Mouse (Mus musculus): ENCODE data around the gene Ctxn2. TPM values are rescaled to one million over a fixed set of nuclear protein-coding genes. Genes with fewer than 3 reads are reported as not detected.

The Ctxn2 gene
- polyA plus RNA-seq, 1 experiment from 2014 or later = not detected

GRCm38 (mm10) chr2:125126792-125127191 is 9.7 kb upstream of the Ctxn2 start:
- 83% methylated on average over 3 of the region's 3 CpGs for WGBS

GRCm38 (mm10) chr2:125134113-125134512 is 2.4 kb upstream of the Ctxn2 start:
- 38% methylated on average over 4 of the region's 4 CpGs for WGBS
- no peak overlapping the region for H3K9ac ChIP-seq
- no peaks in the 10 kb centered on the region for H3K9me3 ChIP-seq (replicated peaks)
- H3K4me2 ChIP-seq (replicated peaks) = no peak overlapping the region
- no peak overlapping the region for H3K27ac ChIP-seq (replicated peaks)
- no peak for ATAC-seq (ENCODE audit: insufficient number of reproducible peaks, low FRiP score, low TSS enrichment, low read depth)
- H3K36me3 ChIP-seq = no peaks in the 10 kb centered on the region
- peaks cover 9% of the 10 kb centered on the region for H3K4me1 ChIP-seq
- H3K27me3 ChIP-seq = no peaks in the 10 kb centered on the region
- no peak overlapping the region for H3K4me3 ChIP-seq (replicated peaks)

More at GRCm38 (mm10) chr2:125126792-125127191, 9.7 kb upstream of the Ctxn2 start:
- Histone ChIP-seq H3K36me3 (no peaks in the 10 kb centered on the region), H3K9me3 (replicated peaks) (no peaks in the 10 kb centered on the region), H3K9ac (no peak overlapping the region), H3K4me1 (no peaks in the 10 kb centered on the region), H3K27ac (replicated peaks) (no peak overlapping the region), H3K4me3 (replicated peaks) (no peak overlapping the region), H3K27me3 (no peaks in the 10 kb centered on the region), H3K4me2 (replicated peaks) (no peak overlapping the region)
- no peak for ATAC-seq (ENCODE audit: insufficient number of reproducible peaks, low FRiP score, low TSS enrichment, low read depth)

GRCm38 (mm10) chr2:125136846-125137245 is 354 bp downstream of the Ctxn2 start:
- peak overlapping the region; percentile 34; the same call in 1 of the 2 replicates for H3K4me3 ChIP-seq (replicated peaks)

GRCm38 (mm10) chr2:125142336-125142735 is 5.8 kb downstream of the Ctxn2 start:
- H3K9ac ChIP-seq = no peak overlapping the region
- no peak overlapping the region for H3K27ac ChIP-seq (replicated peaks)
- H3K4me3 ChIP-seq (replicated peaks) = no peak overlapping the region
- H3K4me2 ChIP-seq (replicated peaks) = no peak overlapping the region
- H3K27me3 ChIP-seq = peaks cover 4% of the 10 kb centered on the region; the same call in 1 of the 2 replicates
- H3K9me3 ChIP-seq (replicated peaks) = no peaks in the 10 kb centered on the region
- no peaks in the 10 kb centered on the region for H3K4me1 ChIP-seq
- no peaks in the 10 kb centered on the region for H3K36me3 ChIP-seq
- ATAC-seq (ENCODE audit: insufficient number of reproducible peaks, low FRiP score, low TSS enrichment, low read depth) = no peak

More at GRCm38 (mm10) chr2:125136846-125137245, 354 bp downstream of the Ctxn2 start:
- H3K36me3 ChIP-seq = no peaks in the 10 kb centered on the region
- H3K27me3 ChIP-seq = peaks cover 4% of the 10 kb centered on the region; the same call in 1 of the 2 replicates
- WGBS = 26% methylated on average over 7 of the region's 7 CpGs
- ATAC-seq (ENCODE audit: insufficient number of reproducible peaks, low FRiP score, low TSS enrichment, low read depth) = no peak
- no peak overlapping the region for H3K9ac ChIP-seq
- peak overlapping the region; percentile 61 for H3K4me2 ChIP-seq (replicated peaks)
- no peaks in the 10 kb centered on the region for H3K9me3 ChIP-seq (replicated peaks)
- peaks cover 9% of the 10 kb centered on the region for H3K4me1 ChIP-seq
- H3K27ac ChIP-seq (replicated peaks) = no peak overlapping the region

- Histone ChIP-seq H3K9ac (no peak within 1 kb of the TSS), H3K4me3 (replicated peaks) (no peak within 1 kb of the TSS), H3K9me3 (replicated peaks) (no peaks in the 10 kb centered on the region), H3K27me3 (no peaks in the 10 kb centered on the region), H3K36me3 (no peaks in the 10 kb centered on the region), H3K4me1 (no peaks in the 10 kb centered on the region), H3K4me2 (replicated peaks) (no peak within 1 kb of the TSS), H3K27ac (replicated peaks) (no peak within 1 kb of the TSS)
- WGBS = 76% methylated on average over 6 of the region's 6 CpGs
- ATAC-seq (ENCODE audit: insufficient number of reproducible peaks, low FRiP score, low TSS enrichment, low read depth) = no peak
These were observed 15.9 kb downstream of the Ctxn2 start, which contains the start of gene Slc12a1 for GRCm38 (mm10) chr2:125152388-125152787. Slc12a1 (plus strand) TSS chr2:125152505.

GRCm38 (mm10) chr2:125154294-125154693 is 17.8 kb downstream of the Ctxn2 start:
- WGBS = 73% methylated on average over 9 of the region's 9 CpGs
- Histone ChIP-seq H3K4me2 (replicated peaks) (no peak overlapping the region), H3K9ac (no peak overlapping the region), H3K27me3 (no peaks in the 10 kb centered on the region), H3K36me3 (no peaks in the 10 kb centered on the region), H3K27ac (replicated peaks) (no peak overlapping the region), H3K4me1 (no peaks in the 10 kb centered on the region), H3K4me3 (replicated peaks) (no peak overlapping the region), H3K9me3 (replicated peaks) (no peaks in the 10 kb centered on the region)
- no peak for ATAC-seq (ENCODE audit: insufficient number of reproducible peaks, low FRiP score, low TSS enrichment, low read depth)

GRCm38 (mm10) chr2:125155504-125155903 is 19.0 kb downstream of the Ctxn2 start:
- no peak overlapping the region for H3K27ac ChIP-seq (replicated peaks)
- H3K4me1 ChIP-seq = no peaks in the 10 kb centered on the region
- H3K4me3 ChIP-seq (replicated peaks) = no peak overlapping the region
- WGBS = 9% methylated on average over 2 of the region's 2 CpGs
- no peak overlapping the region for H3K9ac ChIP-seq
- H3K4me2 ChIP-seq (replicated peaks) = no peak overlapping the region
- ATAC-seq (ENCODE audit: insufficient number of reproducible peaks, low FRiP score, low TSS enrichment, low read depth) = no peak
- H3K36me3 ChIP-seq = no peaks in the 10 kb centered on the region
- H3K27me3 ChIP-seq = no peaks in the 10 kb centered on the region
- H3K9me3 ChIP-seq (replicated peaks) = no peaks in the 10 kb centered on the region

GRCm38 (mm10) chr2:125162012-125162470 is 25.5 kb downstream of the Ctxn2 start:
- no peak overlapping the region for H3K27ac ChIP-seq (replicated peaks)
- WGBS = 68% methylated on average over 4 of the region's 4 CpGs
- H3K4me2 ChIP-seq (replicated peaks) = no peak overlapping the region
- no peak for ATAC-seq (ENCODE audit: insufficient number of reproducible peaks, low FRiP score, low TSS enrichment, low read depth)
- no peaks in the 10 kb centered on the region for H3K4me1 ChIP-seq
- H3K4me3 ChIP-seq (replicated peaks) = no peak overlapping the region
- H3K9ac ChIP-seq = no peak overlapping the region
- no peaks in the 10 kb centered on the region for H3K9me3 ChIP-seq (replicated peaks)
- no peaks in the 10 kb centered on the region for H3K27me3 ChIP-seq
- H3K36me3 ChIP-seq = no peaks in the 10 kb centered on the region

- Histone ChIP-seq H3K27me3 (no peaks in the 10 kb centered on the region), H3K27ac (replicated peaks) (no peak overlapping the region), H3K36me3 (no peaks in the 10 kb centered on the region), H3K9me3 (replicated peaks) (no peaks in the 10 kb centered on the region), H3K4me3 (replicated peaks) (no peak overlapping the region), H3K4me1 (no peaks in the 10 kb centered on the region), H3K9ac (no peak overlapping the region), H3K4me2 (replicated peaks) (no peak overlapping the region)
- ATAC-seq (ENCODE audit: insufficient number of reproducible peaks, low FRiP score, low TSS enrichment, low read depth) = no peak
- WGBS = 74% methylated on average over 7 of the region's 7 CpGs
These were observed 41.8 kb downstream of the Ctxn2 start for GRCm38 (mm10) chr2:125178225-125178798.

GRCm38 (mm10) chr2:125187904-125188303 is 51.4 kb downstream of the Ctxn2 start:
- no peak for ATAC-seq (ENCODE audit: insufficient number of reproducible peaks, low FRiP score, low TSS enrichment, low read depth)
- no peak overlapping the region for H3K4me2 ChIP-seq (replicated peaks)
- 25% methylated on average over 11 of the region's 11 CpGs for WGBS
- H3K4me1 ChIP-seq = peaks cover 3% of the 10 kb centered on the region; the same call in 1 of the 2 replicates
- H3K9me3 ChIP-seq (replicated peaks) = no peaks in the 10 kb centered on the region
- no peak overlapping the region for H3K4me3 ChIP-seq (replicated peaks)
- no peak overlapping the region for H3K9ac ChIP-seq
- H3K27me3 ChIP-seq = no peaks in the 10 kb centered on the region
- H3K27ac ChIP-seq (replicated peaks) = no peak overlapping the region
- no peaks in the 10 kb centered on the region for H3K36me3 ChIP-seq

GRCm38 (mm10) chr2:125189197-125189596 is 52.7 kb downstream of the Ctxn2 start:
- no peak overlapping the region for H3K9ac ChIP-seq
- ATAC-seq (ENCODE audit: insufficient number of reproducible peaks, low FRiP score, low TSS enrichment, low read depth) = no peak
- 3% methylated on average over 2 of the region's 2 CpGs for WGBS
- H3K27me3 ChIP-seq = no peaks in the 10 kb centered on the region
- no peak overlapping the region for H3K4me2 ChIP-seq (replicated peaks)
- H3K36me3 ChIP-seq = no peaks in the 10 kb centered on the region
- peaks cover 3% of the 10 kb centered on the region; the same call in 1 of the 2 replicates for H3K4me1 ChIP-seq
- H3K4me3 ChIP-seq (replicated peaks) = no peak overlapping the region
- no peaks in the 10 kb centered on the region for H3K9me3 ChIP-seq (replicated peaks)
- H3K27ac ChIP-seq (replicated peaks) = no peak overlapping the region

- Histone ChIP-seq H3K36me3 (no peaks in the 10 kb centered on the region), H3K27ac (replicated peaks) (no peak overlapping the region), H3K4me1 (peaks cover 3% of the 10 kb centered on the region; the same call in 1 of the 2 replicates), H3K9me3 (replicated peaks) (no peaks in the 10 kb centered on the region), H3K4me3 (replicated peaks) (no peak overlapping the region), H3K4me2 (replicated peaks) (no peak overlapping the region), H3K9ac (no peak overlapping the region), H3K27me3 (no peaks in the 10 kb centered on the region)
- no peak for ATAC-seq (ENCODE audit: insufficient number of reproducible peaks, low FRiP score, low TSS enrichment, low read depth)
These were observed 56.4 kb downstream of the Ctxn2 start for GRCm38 (mm10) chr2:125192905-125193304.
